Mouse (Mus musculus) cortical plate, adult 2 months (tissue): ENCODE measurements at regions not wholly inside any gene's neighbourhood (a gene's known extent, or its start where the extent isn't known, plus 50 kb on each side); places are given as distances from the start of the nearest gene placed in this dataset.

Experiments
- H3K27ac ChIP-seq: fragments of 200-500 bp; 2 replicates; pipeline ENCODE4 v1.5.1; 2012; ENCODE audit warnings: low read length, control low read depth, inconsistent platforms; ENCODE audit not compliant: insufficient read depth
- H3K4me1 ChIP-seq: fragments of 200-500 bp; 2 replicates; pipeline ENCODE4 v1.6.1; 2011; ENCODE audit warnings: low read length; ENCODE audit not compliant: control insufficient read depth, insufficient read depth
- H3K4me3 ChIP-seq: fragments of 200-500 bp; 2 replicates; pipeline ENCODE4 v1.5.1; 2011; ENCODE audit warnings: mild to moderate bottlenecking, low read length, control low read depth; ENCODE audit not compliant: insufficient read depth
- CTCF ChIP-seq: fragments of 200-500 bp; IDR thresholded peaks from 2 replicates; pipeline ENCODE4 v1.5.1; 2011; ENCODE audit warnings: mild to moderate bottlenecking, control low read depth, low read length; ENCODE audit not compliant: insufficient read depth; ENCODE audit errors: extremely low read depth
- POLR2A ChIP-seq: fragments of 200-500 bp; IDR thresholded peaks from 2 replicates; pipeline ENCODE4 v1.6.1; 2011; ENCODE audit warnings: mild to moderate bottlenecking, low read length, control low read depth; ENCODE audit not compliant: insufficient read depth; ENCODE audit errors: extremely low read depth

DNA sequence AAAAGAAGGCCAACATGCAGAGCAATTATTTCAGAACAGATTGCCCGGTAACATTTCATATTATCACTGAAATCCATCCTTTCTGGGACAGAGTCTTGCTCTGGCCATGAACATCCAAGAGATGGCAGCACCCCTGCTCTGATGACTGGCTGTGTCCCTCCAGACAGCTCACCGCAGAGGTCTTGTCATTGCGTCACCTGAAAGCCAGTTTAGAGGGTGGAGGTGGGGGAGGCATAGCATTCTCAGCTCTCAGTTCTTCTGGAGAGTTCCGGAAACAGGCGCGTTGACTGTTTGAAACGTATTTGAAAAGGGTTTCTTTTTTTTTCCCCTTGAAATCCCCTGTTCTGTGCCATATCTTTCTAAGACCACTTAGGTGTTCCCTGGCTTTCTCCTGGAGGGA, 145.7 kb upstream of the Pgrmc2 start:
- H3K4me3 ChIP-seq, result no peak overlapping the region
- TF ChIP-seq CTCF (peak; percentile 59), POLR2A (no peak)
- no peak overlapping the region for H3K27ac ChIP-seq
- H3K4me1 ChIP-seq, result no peaks in the 10 kb centered on the region

DNA sequence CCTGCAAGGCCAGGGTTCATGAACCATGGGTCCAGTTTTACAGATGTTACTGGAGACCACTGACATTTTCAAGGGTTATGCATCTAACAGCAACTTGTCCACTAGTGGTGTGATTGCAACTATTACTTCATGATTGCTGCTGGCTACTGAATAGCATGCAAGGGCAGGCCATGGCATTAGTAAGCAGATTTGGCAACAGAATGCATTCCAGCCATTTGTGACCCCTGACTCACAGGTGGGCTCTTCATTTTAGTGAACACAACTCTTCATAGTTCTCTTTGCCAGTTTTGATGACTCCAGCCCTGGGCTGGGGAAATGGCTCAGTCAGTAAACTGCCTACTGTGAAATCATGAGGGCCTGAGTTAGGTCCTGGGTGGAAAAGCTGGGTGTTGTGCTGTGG, 137.9 kb upstream of the Pgrmc2 start:
- Histone ChIP-seq H3K4me3 (no peak overlapping the region), H3K27ac (no peak overlapping the region), H3K4me1 (no peaks in the 10 kb centered on the region)
- TF ChIP-seq CTCF, result no peak
- TF ChIP-seq POLR2A, result no peak

- TF ChIP-seq CTCF (no peak), POLR2A (no peak)
- Histone ChIP-seq H3K4me3 (no peak overlapping the region), H3K27ac (no peak overlapping the region), H3K4me1 (no peaks in the 10 kb centered on the region)
These were observed 134.9 kb upstream of the Pgrmc2 start for GRCm38 (mm10) chr3:41217770-41218169.

- Histone ChIP-seq H3K27ac (no peak overlapping the region), H3K4me1 (no peaks in the 10 kb centered on the region), H3K4me3 (no peak overlapping the region)
- TF ChIP-seq CTCF (no peak), POLR2A (no peak)
These were observed 130.7 kb upstream of the Pgrmc2 start for GRCm38 (mm10) chr3:41213533-41213932.

DNA sequence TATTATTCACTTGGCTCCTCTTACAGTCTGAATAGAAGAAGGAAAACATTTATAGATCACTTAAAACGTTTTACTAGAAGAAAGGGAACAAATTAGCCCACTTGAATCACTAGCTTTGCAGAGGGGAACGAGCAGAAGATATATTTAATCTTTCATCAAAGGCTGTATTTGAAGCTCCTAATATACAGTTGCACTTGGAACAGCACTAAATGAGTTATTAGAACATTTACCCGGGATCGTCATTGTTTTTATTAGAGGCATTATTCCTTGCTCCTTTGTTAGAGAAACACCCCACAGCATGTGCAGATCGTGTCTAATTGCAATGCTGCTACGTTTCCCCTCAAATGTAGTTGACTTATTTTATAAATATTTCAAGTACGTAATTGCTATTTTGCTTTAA, 127.5 kb upstream of the Pgrmc2 start:
- H3K27ac ChIP-seq, result no peak overlapping the region
- H3K4me3 ChIP-seq, result no peak overlapping the region
- TF ChIP-seq POLR2A (no peak), CTCF (no peak)
- no peaks in the 10 kb centered on the region for H3K4me1 ChIP-seq

DNA sequence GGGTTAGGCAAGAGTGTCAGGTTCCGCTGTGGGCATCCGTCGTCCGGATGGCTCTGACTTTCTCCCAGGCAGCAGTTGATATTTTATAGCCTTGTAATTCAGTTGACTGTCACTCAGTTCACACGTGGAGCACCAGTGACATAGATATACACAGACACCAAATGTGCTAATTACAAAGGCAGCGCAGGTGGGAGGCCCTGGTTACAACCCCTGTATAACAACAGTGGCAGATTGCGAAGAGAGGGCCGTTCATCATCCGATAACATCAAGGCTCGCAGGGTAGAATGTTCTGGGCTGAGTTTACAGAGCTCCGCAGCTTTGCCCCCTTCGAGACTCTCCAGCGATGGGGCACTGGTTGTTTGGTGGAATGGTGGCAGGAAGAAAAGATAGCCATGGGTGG, 120.0 kb upstream of the Pgrmc2 start:
- no peak for TF ChIP-seq CTCF
- no peak for TF ChIP-seq POLR2A
- Histone ChIP-seq H3K4me3 (no peak overlapping the region), H3K27ac (no peak overlapping the region), H3K4me1 (peaks cover 2% of the 10 kb centered on the region; the same call in 1 of the 2 replicates)

GRCm38 (mm10) chr3:41201782-41202181, 118.9 kb upstream of the Pgrmc2 start:
- H3K27ac ChIP-seq, result no peak overlapping the region
- no peak overlapping the region for H3K4me3 ChIP-seq
- H3K4me1 ChIP-seq, result peaks cover 2% of the 10 kb centered on the region; the same call in 1 of the 2 replicates
- TF ChIP-seq POLR2A (no peak), CTCF (no peak)

DNA sequence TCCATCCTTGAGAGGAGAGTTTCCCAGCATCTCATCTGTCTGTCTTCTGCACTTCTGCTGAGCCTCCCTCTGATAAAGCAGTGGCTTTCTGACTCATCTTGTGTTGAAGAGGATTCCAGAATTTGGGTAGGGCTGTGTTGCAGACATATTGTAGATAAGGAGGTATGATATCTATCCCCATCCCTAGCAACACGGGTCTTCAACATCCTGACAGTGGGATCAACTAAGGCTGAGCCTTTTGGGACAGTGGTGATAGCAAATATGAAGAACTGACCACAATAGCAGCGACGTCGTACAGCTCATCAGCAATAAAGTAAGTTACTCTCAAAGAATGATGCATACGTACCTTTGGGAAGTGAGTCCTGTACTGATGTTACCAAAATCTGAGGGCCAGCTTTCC, 117.2 kb upstream of the Pgrmc2 start:
- no peak for TF ChIP-seq CTCF
- no peak for TF ChIP-seq POLR2A
- Histone ChIP-seq H3K4me3 (no peak overlapping the region), H3K4me1 (peaks cover 2% of the 10 kb centered on the region), H3K27ac (no peak overlapping the region)

GRCm38 (mm10) chr3:41198216-41198976, 115.5 kb upstream of the Pgrmc2 start:
- Histone ChIP-seq H3K4me3 (no peak overlapping the region), H3K27ac (no peak overlapping the region), H3K4me1 (peaks cover 2% of the 10 kb centered on the region)
- no peak for TF ChIP-seq CTCF
- 0 out of 2 replicates have a peak, but pooled peaks have one; percentile 14 for TF ChIP-seq POLR2A
